Mouse (Mus musculus) ES-Bruce4 (cell line): ENCODE results near the gene Dok4. TPM values are rescaled to one million over a fixed set of nuclear protein-coding genes. Genes with fewer than 3 reads are reported as not detected.

Experiments
- H3K27ac ChIP-seq: 2 replicates; pipeline ENCODE4 v1.5.1; 2012; ENCODE audit warnings: low read length, inconsistent platforms; ENCODE audit not compliant: insufficient read depth
- H3K27me3 ChIP-seq: 2 replicates; pipeline ENCODE4 v1.6.1; 2012; ENCODE audit warnings: mild to moderate bottlenecking, low read length, inconsistent platforms; ENCODE audit not compliant: control insufficient read depth, poor library complexity, insufficient read depth, severe bottlenecking
- H3K36me3 ChIP-seq: 2 replicates; pipeline ENCODE4 v1.6.1; 2012; ENCODE audit warnings: inconsistent platforms, mild to moderate bottlenecking, low read length, moderate library complexity; ENCODE audit not compliant: control insufficient read depth, poor library complexity, insufficient read depth, severe bottlenecking
- H3K4me1 ChIP-seq: one replicate; pipeline ENCODE4 v1.8.1; 2011; ENCODE audit warnings: low read length; ENCODE audit not compliant: control insufficient read depth, insufficient read depth
- H3K4me3 ChIP-seq: 2 replicates; pipeline ENCODE4 v1.5.1; 2011; ENCODE audit warnings: low read depth, mild to moderate bottlenecking, low read length
- H3K9ac ChIP-seq: 2 replicates; pipeline ENCODE4 v1.6.1; 2012; ENCODE audit warnings: low read depth, mild to moderate bottlenecking, inconsistent platforms; ENCODE audit not compliant: poor library complexity, severe bottlenecking
- H3K9me3 ChIP-seq: replicated peaks from 2 replicates; pipeline ENCODE4 v1.6.1; 2012; ENCODE audit warnings: mild to moderate bottlenecking, low read length, inconsistent platforms; ENCODE audit not compliant: control insufficient read depth, poor library complexity, insufficient read depth, severe bottlenecking
- CTCF ChIP-seq: IDR thresholded peaks from one replicate; pipeline ENCODE4 v1.8.1; 2011; ENCODE audit warnings: low read depth, low read length
- EP300 ChIP-seq: IDR thresholded peaks from 2 replicates; pipeline ENCODE4 v1.6.1; 2011; ENCODE audit warnings: low read depth, low read length; ENCODE audit not compliant: insufficient read depth
- POLR2A ChIP-seq: IDR thresholded peaks from one replicate; pipeline ENCODE4 v1.8.1; 2011; ENCODE audit warnings: low read length; ENCODE audit not compliant: insufficient read depth
- polyA plus RNA-seq: library from polyadenylated mRNA; stranded (reverse); fragments of >200 nt; gene quantifications from 2 replicates; pipeline ENCODE4 v1.2.4, GENCODE M21; 2011; ENCODE audit warnings: low read depth; ENCODE audit not compliant: missing spikeins, insufficient read depth, insufficient read length

The Dok4 gene
- polyA plus RNA-seq, 1 experiment = 3.9 TPM

DNA sequence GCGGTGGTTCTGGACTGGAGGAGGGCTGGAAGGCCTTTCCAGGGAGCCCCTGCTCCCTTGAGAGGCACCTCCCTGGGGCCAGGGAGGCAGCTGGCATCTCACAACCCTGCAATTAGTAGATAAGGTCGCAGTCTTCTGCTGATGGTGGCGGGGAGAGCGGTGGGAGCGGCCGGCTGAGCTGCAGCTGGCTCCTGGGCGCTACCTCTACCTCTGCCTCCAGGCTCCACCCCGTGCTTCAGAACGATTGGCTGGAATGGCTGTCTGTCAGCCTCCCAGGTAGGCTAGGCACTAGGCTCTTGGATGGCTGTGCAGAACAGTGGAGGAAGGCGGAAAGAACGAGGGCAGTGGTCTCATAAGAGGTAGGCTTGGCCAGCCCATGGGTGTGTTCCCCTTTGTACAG, 23.1 kb upstream of the Dok4 start:
- Histone ChIP-seq H3K4me1 (no peaks in the 10 kb centered on the region), H3K27ac (no peak overlapping the region), H3K36me3 (no peaks in the 10 kb centered on the region), H3K9me3 (no peaks in the 10 kb centered on the region), H3K27me3 (no peaks in the 10 kb centered on the region), H3K9ac (peak overlapping the region; percentile 38), H3K4me3 (peak overlapping the region; percentile 63)
- TF ChIP-seq POLR2A (no peak), CTCF (no peak), EP300 (no peak)

DNA sequence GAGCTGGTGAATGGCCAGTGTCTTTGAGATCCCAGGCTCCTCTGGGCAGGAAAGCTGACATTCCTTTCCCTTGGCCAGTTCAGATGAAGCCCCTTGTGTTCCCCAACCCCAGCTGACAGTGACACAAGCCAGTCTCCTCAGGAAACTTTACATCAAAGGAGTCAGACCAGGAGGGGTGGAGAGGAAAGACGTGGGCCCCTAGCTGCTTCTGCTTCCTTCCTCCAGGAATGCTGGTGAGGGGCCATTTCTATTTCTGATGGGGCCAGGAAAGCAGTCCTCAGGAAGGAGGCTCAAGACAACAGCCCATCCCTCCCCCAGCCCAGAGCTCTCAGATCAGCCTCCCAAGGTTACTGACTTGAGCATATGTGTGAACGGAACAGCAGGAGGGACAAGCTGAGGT, 16.8 kb upstream of the Dok4 start:
- Histone ChIP-seq H3K9me3 (no peaks in the 10 kb centered on the region), H3K36me3 (no peaks in the 10 kb centered on the region), H3K4me3 (no peak overlapping the region), H3K27me3 (no peaks in the 10 kb centered on the region), H3K27ac (no peak overlapping the region), H3K9ac (no peak overlapping the region), H3K4me1 (no peaks in the 10 kb centered on the region)
- TF ChIP-seq EP300 (no peak), CTCF (no peak), POLR2A (no peak)

DNA sequence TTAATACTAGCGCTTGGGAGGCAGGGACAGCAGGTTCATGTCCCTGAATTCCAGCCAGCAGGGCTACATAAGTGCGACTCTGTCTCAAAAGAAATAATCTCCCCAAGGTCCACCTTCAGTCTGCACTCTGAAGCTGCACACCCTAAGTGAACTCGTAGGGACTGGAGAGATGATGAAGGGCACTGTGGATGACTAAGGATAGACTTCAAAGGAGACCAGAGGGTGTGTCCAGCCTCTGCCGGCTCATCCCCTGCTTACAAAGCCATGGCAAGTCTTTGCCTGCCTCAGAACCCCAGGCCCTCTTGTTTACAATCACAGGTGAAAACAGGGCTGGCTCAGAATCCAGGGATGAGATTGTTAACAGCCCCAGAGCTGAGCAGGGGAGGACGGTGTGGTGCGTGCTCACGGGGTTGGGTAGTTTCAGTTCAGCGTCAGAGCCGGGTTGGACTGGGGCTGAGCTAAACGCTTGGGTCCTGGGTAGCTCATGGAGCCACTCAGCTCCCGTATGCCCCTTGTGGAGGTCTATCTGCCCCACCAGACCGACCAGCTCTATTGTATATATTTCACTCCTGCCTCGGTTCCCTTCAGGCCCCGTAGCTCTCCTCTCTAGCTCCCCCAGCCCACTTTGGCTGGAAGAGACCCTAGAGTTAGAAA, 12.4 kb upstream of the Dok4 start:
- Histone ChIP-seq H3K27me3 (no peaks in the 10 kb centered on the region), H3K4me3 (no peak overlapping the region), H3K27ac (no peak overlapping the region)

DNA sequence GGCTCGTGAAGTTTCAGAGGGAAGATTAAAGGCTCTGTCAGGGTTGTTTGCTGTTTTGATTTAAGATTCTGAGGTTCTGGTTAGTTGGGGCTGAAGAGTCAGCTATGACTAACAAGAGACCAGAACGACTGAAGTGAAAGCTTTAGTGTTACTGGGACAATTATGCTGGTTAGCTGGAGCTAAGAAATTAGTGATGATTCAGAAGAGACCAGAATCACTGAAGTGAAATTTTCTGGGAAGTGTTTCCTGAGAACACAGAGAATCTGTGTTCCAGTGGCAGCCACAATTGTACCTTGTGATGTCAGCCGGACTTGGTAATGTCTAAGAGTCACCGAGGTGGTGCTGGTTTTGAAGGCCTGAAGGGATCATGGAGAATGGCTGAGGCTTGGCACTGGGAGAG, 4.6 kb upstream of the Dok4 start:
- Histone ChIP-seq H3K36me3 (no peaks in the 10 kb centered on the region), H3K4me3 (no peak overlapping the region), H3K9ac (no peak overlapping the region), H3K4me1 (peaks cover 3% of the 10 kb centered on the region), H3K27me3 (no peaks in the 10 kb centered on the region), H3K27ac (no peak overlapping the region), H3K9me3 (no peaks in the 10 kb centered on the region)
- no peak for TF ChIP-seq CTCF
- TF ChIP-seq POLR2A = no peak
- TF ChIP-seq EP300 = no peak

More for the DNA sequence above, 12.4 kb upstream of the Dok4 start:
- Histone ChIP-seq H3K4me1 (no peaks in the 10 kb centered on the region), H3K36me3 (no peaks in the 10 kb centered on the region), H3K9me3 (no peaks in the 10 kb centered on the region), H3K9ac (no peak overlapping the region)
- TF ChIP-seq POLR2A (no peak), EP300 (no peak), CTCF (no peak)

DNA sequence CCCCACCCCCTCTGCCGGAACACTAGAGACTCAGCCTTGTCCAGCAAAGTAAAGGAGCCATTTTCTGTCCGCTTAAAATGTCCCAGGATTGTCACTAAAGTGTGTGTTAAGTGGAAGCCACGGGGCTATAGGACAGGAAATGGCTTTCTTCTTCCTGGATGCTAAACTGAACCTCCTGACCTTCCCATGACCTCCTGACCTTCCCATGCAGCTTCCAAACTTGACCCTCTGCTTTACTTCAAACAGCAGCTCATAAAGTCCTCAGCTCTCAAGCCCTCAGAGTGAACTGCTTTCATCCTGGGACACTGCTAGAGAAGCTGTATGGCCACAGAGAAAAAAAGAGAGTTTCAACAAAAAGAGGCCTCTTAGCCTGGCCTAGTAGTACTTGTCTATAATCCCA, 690 bp upstream of the Dok4 start:
- no peak overlapping the region for H3K4me3 ChIP-seq
- peaks cover 3% of the 10 kb centered on the region for H3K4me1 ChIP-seq
- H3K9me3 ChIP-seq = no peaks in the 10 kb centered on the region
- H3K27ac ChIP-seq = no peak overlapping the region
- no peaks in the 10 kb centered on the region for H3K27me3 ChIP-seq
- TF ChIP-seq CTCF (no peak), EP300 (no peak), POLR2A (no peak)
- H3K9ac ChIP-seq = no peak overlapping the region
- H3K36me3 ChIP-seq = no peaks in the 10 kb centered on the region

DNA sequence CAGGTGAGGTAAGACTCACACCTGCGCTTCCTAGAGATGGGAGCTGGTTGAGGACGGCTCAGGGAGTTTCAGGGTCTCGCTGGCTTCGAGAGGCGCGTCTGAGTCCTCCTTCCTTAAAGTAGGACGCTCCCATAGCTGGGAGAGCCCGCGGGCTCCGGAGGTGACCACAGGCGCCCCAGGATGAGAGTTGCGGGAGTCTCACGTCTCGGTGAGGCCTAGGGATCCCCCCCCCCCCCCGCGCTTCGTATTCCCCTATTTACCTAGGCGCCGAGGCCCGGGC, 319 bp downstream of the Dok4 start:
- Histone ChIP-seq H3K4me3 (peak overlapping the region; percentile 56), H3K9ac (peak overlapping the region; percentile 72), H3K27me3 (no peaks in the 10 kb centered on the region), H3K4me1 (peaks cover 3% of the 10 kb centered on the region), H3K9me3 (no peaks in the 10 kb centered on the region), H3K36me3 (no peaks in the 10 kb centered on the region), H3K27ac (no peak overlapping the region)
- TF ChIP-seq EP300 (no peak), CTCF (no peak), POLR2A (no peak)
